Mouse (Mus musculus) fat pad, adult 2 months (tissue): ENCODE data around the gene Olfr1370.
"Not testable (repeated sequence)": the region's sequence is repeated elsewhere in the genome, so short reads cannot be mapped to it uniquely, and the experiment has no call there.

ENCODE experiments used
- DNase-seq: peaks from one replicate; pipeline ENCODE4 v3.0.0-alpha.2; 2011; ENCODE audit warnings: low read depth, low spot score; ENCODE audit errors: extremely low read depth

The Olfr1370 gene

GRCm38 (mm10) chr13:21074847-21075246 lies at the start of gene Olfr1370:
Gene Olfr1370, minus strand, starts transcription at chr13:21074947.
- DNase-seq, result no peak

DNA sequence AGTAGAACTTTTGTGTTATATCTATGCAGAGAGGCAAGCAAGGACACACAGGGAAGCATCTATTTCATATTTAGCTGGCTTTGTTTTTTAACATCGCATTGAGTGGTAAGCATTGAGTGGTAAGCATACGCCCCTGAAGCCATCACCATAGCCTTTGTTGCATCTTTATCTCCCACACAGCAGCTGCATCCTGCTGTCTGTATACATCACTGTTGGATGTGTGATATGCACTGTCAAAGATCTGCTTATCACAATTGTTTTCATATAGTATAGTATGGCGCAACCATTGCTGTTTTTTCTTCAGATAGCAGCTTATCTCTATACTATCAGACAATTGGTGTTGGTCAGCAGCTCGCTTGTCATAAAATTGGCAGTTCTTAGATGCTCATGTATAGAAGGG lies 39.4 kb upstream of the Olfr1370 start:
- DNase-seq, result no peak

GRCm38 (mm10) chr13:21111183-21111582 lies 36.4 kb upstream of the Olfr1370 start, which contains the start of gene Olfr1369-ps1:
Gene Olfr1369-ps1, plus strand, starts transcription at chr13:21111483.
- DNase-seq, result not testable (repeated sequence)

- no peak for DNase-seq
Measured at GRCm38 (mm10) chr13:21110441-21110840, 35.7 kb upstream of the Olfr1370 start.

- DNase-seq, result no peak
Measured at GRCm38 (mm10) chr13:21109759-21110158, 35.0 kb upstream of the Olfr1370 start.

DNA sequence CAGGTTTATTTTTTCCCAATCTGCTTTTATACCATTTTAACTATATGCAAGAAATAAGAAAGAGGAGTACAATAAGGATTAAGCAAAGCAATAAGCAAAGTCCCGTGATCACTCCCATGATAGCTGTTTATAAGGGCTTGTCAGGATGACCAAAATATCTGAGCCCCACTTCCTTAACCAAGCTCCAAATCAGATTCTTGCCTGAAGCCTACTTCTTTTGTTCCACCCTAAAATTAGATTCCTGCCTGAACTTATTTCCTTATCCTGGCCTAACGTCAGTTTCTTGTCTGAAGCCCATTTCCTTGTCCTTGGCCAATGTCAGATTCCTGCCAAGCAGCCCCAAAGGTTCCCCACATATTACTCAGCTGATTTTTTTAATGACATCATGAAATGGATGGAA lies 7.9 kb upstream of the Olfr1370 start:
- DNase-seq, result no peak

DNA sequence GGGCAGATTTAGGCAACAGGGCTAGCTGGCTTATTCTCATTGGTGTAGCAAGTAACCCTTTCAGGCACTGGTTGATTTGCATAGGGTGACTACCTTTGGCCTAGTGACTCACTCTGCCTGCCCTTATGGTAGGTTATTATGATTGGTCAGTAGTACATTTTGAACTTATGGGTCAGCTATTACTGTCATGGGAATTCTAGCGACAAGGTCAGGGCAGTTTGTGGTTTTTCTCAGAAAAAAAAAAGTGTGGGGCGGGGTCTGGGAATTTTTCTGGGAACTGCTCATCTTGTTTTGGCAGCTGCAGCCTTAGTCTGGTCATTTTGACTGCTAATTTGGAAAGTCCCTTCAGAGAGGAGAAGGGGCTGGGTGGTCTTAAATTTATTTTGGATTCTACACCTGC lies 8.7 kb downstream of the Olfr1370 start:
- DNase-seq, result no peak

GRCm38 (mm10) chr13:21050118-21050517 lies 24.6 kb downstream of the Olfr1370 start:
- DNase-seq, result no peak

DNA sequence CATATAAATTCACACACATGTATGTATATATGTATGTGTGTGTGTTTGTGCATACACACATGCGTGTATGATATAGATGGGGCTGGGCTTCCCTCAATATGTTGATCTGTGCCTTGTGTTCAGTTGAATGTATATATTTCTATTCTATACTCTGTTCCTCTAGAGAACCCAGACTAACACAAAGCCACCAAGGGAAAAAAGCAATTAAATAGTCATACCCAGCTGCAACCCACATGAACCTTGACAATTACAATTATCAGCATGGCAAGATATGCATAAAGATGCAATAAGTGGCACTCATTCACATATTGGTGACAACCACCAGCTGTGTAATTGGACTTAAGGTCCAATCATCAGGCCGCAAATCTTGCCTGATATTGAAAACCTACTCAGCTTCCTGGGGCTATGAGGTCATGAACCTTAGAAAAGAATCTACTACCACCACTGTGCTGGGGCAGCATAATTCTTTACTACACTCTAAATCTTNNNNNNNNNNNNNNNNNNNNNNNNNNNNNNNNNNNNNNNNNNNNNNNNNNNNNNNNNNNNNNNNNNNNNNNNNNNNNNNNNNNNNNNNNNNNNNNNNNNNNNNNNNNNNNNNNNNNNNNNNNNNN lies 34.1 kb downstream of the Olfr1370 start:
- DNase-seq, result no peak

DNA sequence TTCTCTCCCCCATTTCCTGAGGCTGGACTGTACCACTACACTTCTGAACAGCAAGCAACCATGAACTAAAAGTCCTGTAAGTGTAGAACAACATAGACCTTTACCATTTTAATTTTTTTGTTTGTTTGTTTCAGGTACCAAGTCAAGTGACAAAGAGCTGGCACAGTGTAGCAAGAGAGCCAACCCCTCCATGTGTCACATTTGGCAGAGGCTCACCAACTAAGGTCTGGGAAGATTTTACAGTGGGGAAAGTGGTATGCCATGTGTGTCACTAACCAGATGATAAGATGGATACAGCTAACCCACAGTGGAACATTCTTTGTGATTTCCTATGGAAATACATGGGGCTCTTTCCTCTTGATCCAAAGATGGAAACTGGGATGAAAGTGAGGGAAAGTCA lies 38.8 kb downstream of the Olfr1370 start:
- DNase-seq, result no peak

- no peak for DNase-seq
Measured at GRCm38 (mm10) chr13:21035011-21035410, 39.7 kb downstream of the Olfr1370 start.

GRCm38 (mm10) chr13:21033176-21033575 lies 41.6 kb downstream of the Olfr1370 start:
- no peak for DNase-seq

DNA sequence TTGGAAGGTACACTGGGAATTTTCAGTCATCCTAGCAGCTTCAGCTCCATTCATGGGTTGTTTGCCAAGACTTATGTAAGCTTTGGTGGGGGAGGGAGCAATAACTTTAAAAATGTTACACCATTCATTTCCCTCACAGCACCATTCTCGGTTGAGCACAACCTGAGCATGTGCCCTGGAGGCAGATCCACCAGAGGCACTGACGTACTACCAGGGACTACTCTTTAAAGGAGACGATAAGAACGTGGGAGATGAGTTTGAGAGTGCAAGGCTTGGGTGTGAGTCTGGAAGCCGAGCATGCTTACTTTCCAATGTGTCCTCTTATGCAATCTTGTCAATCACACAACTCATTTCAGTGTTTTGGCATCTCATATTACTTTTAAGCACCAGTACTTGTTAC lies 49.9 kb downstream of the Olfr1370 start:
- peak; percentile 1 for DNase-seq
